Mouse (Mus musculus) brain, embryonic 14.5 days (tissue): ENCODE results near the gene Gm49661. TPM values are rescaled to one million over a fixed set of nuclear protein-coding genes. Genes with fewer than 3 reads are reported as not detected.

ENCODE experiments used
- DNase-seq: peaks from one replicate; pipeline ENCODE4 v3.0.0-alpha.2; 2011; ENCODE audit warnings: low read depth
- CTCF ChIP-seq: fragments of 200-500 bp; IDR thresholded peaks from 2 replicates; pipeline ENCODE4 v1.5.1; 2012; ENCODE audit warnings: inconsistent platforms, mild to moderate bottlenecking, moderate library complexity, borderline replicate concordance; ENCODE audit not compliant: insufficient read depth, insufficient read length; ENCODE audit errors: extremely low read depth
- POLR2A ChIP-seq: fragments of 200-500 bp; IDR thresholded peaks from 2 replicates; pipeline ENCODE4 v1.6.1; 2012; ENCODE audit warnings: mild to moderate bottlenecking, inconsistent platforms, borderline replicate concordance; ENCODE audit not compliant: poor library complexity, insufficient read depth, insufficient read length, severe bottlenecking; ENCODE audit errors: extremely low read depth
- polyA plus RNA-seq: library from polyadenylated mRNA; depleted of rRNA; stranded (reverse); fragments of >200 nt; gene quantifications from 2 replicates; pipeline ENCODE4 v1.2.3, GENCODE M21; 2012; rRNA removed

The Gm49661 gene
- polyA plus RNA-seq, 1 experiment, result not detected

DNA sequence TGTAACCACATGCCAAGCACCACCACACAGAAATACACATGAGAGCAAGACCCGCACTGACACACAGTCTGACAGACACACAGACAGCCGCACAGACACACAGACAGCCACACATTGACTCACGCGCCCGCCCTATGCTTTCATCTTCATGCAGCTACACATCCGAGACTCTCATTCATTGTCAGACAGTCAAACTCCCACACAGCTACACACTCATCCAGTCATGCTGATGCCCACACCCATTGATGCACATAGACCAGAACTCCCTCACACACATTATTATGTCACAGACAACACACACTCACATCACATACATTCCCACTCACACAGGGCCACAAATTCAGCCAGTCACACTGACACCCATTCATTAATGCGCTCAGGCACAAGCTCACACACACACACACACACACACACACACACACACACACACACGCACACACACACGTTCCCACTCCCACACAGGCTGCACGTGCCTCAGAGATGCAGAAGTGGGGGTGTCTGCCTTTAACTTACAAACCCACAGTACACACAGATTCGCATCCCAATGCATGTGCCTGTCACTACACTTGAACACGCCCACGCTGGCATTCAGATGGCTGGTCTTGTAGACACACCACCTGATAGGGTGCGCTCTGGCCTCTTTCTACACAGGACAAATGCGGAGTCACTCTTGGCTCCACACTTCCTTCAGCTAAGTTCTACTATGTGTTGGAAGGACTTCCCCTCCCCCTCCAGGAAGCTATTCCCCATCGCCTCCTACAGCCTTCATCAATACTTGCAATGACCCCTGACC is 35.3 kb downstream of the Gm49661 start:
- TF ChIP-seq POLR2A (no peak), CTCF (no peak)
- DNase-seq, result no peak

DNA sequence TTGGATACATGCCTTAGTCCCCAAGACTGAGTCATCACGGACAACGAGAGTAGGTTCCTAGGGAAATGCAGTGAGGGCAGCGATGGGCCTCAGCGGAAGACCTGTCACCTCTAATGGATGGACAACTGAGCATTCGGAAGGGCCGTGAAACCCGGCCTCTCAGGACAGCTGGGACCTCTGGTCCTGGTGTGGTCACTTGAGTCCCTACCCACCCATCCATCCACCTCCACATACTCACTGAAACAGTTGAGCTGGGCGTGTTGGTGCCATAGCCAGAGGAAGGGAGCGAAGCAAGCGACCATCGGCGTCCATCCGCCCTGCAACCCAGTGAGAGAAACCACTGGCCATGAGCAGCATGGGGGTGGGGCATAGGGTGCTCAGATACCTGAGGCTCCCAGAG is 38.7 kb downstream of the Gm49661 start:
- no peak for DNase-seq
- no peak for TF ChIP-seq POLR2A
- TF ChIP-seq CTCF, result no peak

DNA sequence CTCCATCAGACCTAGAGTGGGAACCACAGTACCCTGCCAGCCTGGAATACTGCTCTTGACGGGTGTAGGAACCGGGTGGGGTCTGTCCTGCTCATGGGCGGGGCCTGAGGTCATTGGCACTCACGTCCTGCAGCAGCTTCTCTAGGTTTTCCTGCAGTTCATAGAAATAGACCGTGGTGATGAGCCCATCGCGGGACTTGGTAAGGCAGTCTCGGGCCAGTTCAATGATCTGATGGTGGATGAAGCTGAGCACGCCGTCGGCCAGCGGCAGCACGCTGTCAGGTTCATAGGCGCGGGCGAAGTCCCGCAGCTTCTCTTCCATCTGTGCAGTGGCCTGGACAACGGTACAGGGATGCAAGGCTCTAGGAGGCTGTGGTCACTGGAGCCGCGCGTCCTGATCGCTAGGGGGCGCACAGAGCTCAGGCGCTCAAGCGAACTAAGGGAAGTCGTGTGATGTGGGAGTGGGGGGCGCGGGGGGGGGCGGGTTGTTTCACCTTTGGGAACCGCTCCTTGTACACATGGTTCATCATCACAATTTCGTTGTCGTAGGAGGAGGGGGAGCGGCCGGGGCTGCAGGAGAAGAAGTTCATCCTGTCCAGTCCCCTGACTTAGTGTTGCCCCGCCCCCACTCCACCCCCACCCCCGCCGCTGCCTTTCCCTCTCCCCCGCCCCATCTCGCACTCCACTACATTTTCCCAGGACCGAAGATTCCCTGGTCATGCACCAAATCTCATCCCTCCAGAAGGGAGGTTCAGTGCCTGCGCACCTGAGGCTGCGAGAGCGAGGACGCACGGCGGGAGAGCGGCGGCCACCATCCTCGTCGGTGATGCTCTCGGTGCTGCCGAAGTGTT is 40.6 kb downstream of the Gm49661 start:
- TF ChIP-seq CTCF, result peak; percentile 82
- TF ChIP-seq POLR2A, result no peak
- DNase-seq, result peak; percentile 83

DNA sequence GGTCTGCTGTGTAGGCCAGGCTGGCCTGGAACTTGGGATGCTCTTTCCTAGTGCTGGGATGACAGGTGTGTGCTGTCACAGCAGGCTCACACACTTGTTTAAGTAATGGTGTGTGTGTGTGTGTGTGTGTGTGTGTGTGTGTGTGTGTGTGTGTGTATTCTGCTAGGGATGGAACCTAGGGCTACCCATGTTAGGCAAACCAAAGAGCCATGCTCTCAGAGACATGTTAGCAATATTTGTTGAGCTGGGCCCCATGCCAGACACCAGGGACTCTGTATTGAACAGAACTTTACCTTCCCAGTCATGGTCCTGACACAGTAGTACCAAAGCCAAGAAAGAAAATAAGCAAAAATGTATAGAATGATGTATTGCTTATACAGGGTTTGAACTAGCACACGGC is 41.7 kb downstream of the Gm49661 start:
- no peak for TF ChIP-seq POLR2A
- TF ChIP-seq CTCF, result no peak
- no peak for DNase-seq

DNA sequence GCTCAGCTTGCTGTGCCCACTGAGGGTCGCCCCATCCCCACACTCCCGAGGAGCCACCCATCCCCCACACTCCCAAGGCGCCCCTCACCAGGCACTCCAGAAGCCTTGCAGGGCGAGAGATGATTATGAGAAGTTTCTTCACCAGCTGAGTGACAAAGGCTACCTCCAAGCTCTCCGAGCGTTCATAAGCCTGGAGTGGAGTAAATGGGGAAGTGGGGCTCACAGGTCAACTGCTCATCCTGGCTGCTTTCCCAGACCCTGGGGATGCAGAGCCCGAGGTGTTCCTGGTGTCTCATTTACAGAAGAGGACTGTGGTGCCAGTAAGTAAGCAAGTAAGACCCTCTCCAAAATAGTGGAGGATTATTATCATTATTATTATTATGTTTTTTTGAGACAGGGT is 43.7 kb downstream of the Gm49661 start:
- DNase-seq, result no peak
- no peak for TF ChIP-seq POLR2A
- no peak for TF ChIP-seq CTCF

DNA sequence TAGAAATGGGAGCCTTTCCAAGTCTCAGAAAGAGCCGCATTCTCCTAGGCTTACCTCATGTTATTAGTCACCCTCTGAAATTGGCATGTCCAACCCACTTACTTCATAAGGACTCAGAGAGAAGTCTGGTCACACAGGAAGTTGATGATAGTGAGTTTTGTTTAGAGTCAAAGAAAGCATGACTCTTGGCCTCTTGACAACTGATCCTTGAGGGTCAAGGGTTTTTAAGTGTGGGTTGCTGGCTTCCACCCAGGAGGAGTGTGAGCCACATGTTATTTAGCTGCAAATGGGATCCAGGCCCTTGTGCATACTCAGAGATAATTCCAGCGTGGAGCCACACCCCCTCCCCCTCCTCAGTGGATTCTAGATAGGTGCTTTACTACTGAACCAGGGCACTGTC is 47.6 kb downstream of the Gm49661 start:
- DNase-seq, result no peak
- TF ChIP-seq CTCF (no peak), POLR2A (no peak)

DNA sequence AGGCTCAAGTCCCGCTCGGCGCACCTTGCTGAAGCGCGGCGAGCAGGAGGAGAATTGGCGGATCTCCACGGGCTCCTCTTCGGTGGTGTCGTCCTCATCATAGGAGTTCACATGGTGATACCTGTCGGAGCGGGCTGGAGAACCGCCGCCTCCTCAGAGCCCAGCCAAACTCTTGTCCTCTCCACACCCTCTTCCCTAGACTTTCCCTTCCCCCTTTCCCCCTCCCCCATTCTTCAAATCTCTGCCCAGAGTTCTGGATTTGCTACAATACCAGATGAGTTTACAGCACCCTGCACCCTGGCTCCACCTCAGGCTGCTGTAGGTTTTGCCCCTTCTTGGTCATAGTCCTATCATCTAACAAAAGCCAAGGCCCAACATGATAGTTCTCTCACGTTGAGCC is 50.6 kb downstream of the Gm49661 start:
- DNase-seq, result no peak
- no peak for TF ChIP-seq CTCF
- no peak for TF ChIP-seq POLR2A

DNA sequence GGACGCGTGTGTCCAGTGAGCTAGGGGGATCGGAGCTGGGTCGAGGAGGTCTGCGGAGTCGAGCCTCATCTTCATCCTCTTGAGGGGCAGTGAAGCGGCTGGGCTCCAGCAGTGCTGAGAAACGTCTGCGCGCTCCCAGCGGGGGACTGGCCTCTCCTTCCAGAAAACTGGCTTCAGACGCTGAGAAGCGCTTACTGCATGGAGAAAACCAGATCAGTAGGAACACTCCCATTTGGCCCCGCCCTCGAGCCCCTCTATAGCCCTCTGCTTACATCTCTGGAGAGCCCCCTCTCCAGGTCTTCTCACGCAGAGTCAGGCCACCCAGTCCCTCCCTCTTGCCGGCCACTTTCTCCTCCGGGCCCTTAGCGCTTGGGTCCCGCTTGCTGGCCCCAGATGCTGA is 51.5 kb downstream of the Gm49661 start:
- TF ChIP-seq CTCF (no peak), POLR2A (no peak)
- no peak for DNase-seq

Other genes with a start within 250 kb of the Gm49661 start
- gene G430095P16Rik, start 246.4 kb downstream of the Gm49661 start, polyA plus RNA-seq, result 0.92 and 1.5 TPM in 2 replicates
- 34.0 and 46.8 TPM in 2 replicates for gene Nfix, start 169.1 kb downstream of the Gm49661 start, polyA plus RNA-seq
- gene Dand5, start 146.6 kb downstream of the Gm49661 start, polyA plus RNA-seq, result 8.0 and 8.9 TPM in 2 replicates
- gene Gadd45gip1, start 137.9 kb downstream of the Gm49661 start, polyA plus RNA-seq, result 30.1 and 39.2 TPM in 2 replicates
- 63.7 and 66.0 TPM in 2 replicates for gene Rad23a, start 128.8 kb downstream of the Gm49661 start, polyA plus RNA-seq
- 374 and 466 TPM in 2 replicates for gene Calr, start 122.5 kb downstream of the Gm49661 start, polyA plus RNA-seq
- gene Farsa, start 112.4 kb downstream of the Gm49661 start, polyA plus RNA-seq, result 109 and 153 TPM in 2 replicates
- 15.1 and 24.2 TPM in 2 replicates for gene Syce2, start 97.3 kb downstream of the Gm49661 start, polyA plus RNA-seq
- 41.9 and 55.4 TPM in 2 replicates for gene Gcdh, start 75.5 kb downstream of the Gm49661 start, polyA plus RNA-seq
- 0.66 and 0.77 TPM in 2 replicates for gene Klf1, start 67.5 kb downstream of the Gm49661 start, polyA plus RNA-seq
- gene Dnase2a, start 60.9 kb downstream of the Gm49661 start, polyA plus RNA-seq, result 5.1 and 6.8 TPM in 2 replicates
- 133 and 166 TPM in 2 replicates for gene Mast1, start 32.1 kb downstream of the Gm49661 start, polyA plus RNA-seq
- gene Rtbdn, start 22.4 kb downstream of the Gm49661 start, polyA plus RNA-seq, result 7.2 and 7.6 TPM in 2 replicates
- gene Prdx2, start 154 bp upstream of the Gm49661 start, polyA plus RNA-seq, result 756 and 915 TPM in 2 replicates
- gene Rnaseh2a, start 334 bp upstream of the Gm49661 start, polyA plus RNA-seq, result 41.8 and 51.3 TPM in 2 replicates
- 6.7 and 7.1 TPM in 2 replicates for gene Junb, start 9.3 kb upstream of the Gm49661 start, polyA plus RNA-seq
- gene Hook2, start 21.2 kb upstream of the Gm49661 start, polyA plus RNA-seq, result 21.2 and 27.2 TPM in 2 replicates
- gene Best2, start 45.1 kb upstream of the Gm49661 start, polyA plus RNA-seq, result 0.05 and 0.06 TPM in 2 replicates
- 224 and 279 TPM in 2 replicates for gene Asna1, start 55.8 kb upstream of the Gm49661 start, polyA plus RNA-seq
- 191 and 216 TPM in 2 replicates for gene Trir, start 57.4 kb upstream of the Gm49661 start, polyA plus RNA-seq
- gene Tnpo2, start 67.5 kb upstream of the Gm49661 start, polyA plus RNA-seq, result 129 and 140 TPM in 2 replicates
- 102 and 128 TPM in 2 replicates for gene Fbxw9, start 90.6 kb upstream of the Gm49661 start, polyA plus RNA-seq
- gene Gm5741, start 98.5 kb upstream of the Gm49661 start, polyA plus RNA-seq, result 0.64 TPM in 1 of 2 replicates, not detected in the other
- 74.8 and 77.0 TPM in 2 replicates for gene Dhps, start 102.3 kb upstream of the Gm49661 start, polyA plus RNA-seq
- gene Wdr83os, start 111.3 kb upstream of the Gm49661 start, polyA plus RNA-seq, result 124 and 140 TPM in 2 replicates
- gene Wdr83, start 111.9 kb upstream of the Gm49661 start, polyA plus RNA-seq, result 64.9 and 86.6 TPM in 2 replicates
- gene Man2b1, start 113.8 kb upstream of the Gm49661 start, polyA plus RNA-seq, result 21.6 and 23.9 TPM in 2 replicates
- 2.3 and 2.8 TPM in 2 replicates for gene Zfp791, start 153.7 kb upstream of the Gm49661 start, polyA plus RNA-seq
- not detected in 2 replicates for gene Cks1brt, start 182.5 kb upstream of the Gm49661 start, polyA plus RNA-seq